Mouse (Mus musculus): ENCODE results near the gene Nfkb2. TPM values are rescaled to one million over a fixed set of nuclear protein-coding genes. Genes with fewer than 3 reads are reported as not detected.

Nfkb2 gene
- total and polyA plus RNA-seq, 3 experiments, result 27.2 to 43.0 TPM; not detected in 1

DNA sequence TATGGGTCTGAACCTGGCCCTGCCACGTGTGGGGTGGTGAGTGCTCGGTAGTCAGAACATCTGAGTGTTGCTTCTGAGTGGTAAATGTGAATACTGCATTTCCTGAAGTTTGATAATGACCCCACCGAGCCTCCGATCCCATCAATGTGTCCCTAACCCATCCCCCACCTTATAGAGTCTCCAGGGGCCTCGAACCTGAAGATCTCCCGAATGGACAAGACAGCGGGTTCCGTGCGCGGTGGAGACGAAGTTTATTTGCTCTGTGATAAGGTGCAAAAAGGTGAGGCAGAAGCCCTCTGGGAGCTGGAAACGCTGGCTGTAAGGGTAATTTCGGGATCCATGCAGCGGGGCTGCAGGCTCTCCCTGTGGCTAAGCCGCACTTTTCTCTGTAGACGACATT, 3.7 kb downstream of the Nfkb2 start:
- Histone ChIP-seq H3K36me3 (ENCODE audit: control insufficient read depth in 1 of 2, insufficient read depth in 2 of 2, low read length in 2 of 2) (peaks cover 0 to 6% of the 10 kb centered on the region in 2 experiments; a peak in 2 of 4 replicates), H3K4me1 (ENCODE audit: control insufficient read depth in 1 of 2, insufficient read depth in 2 of 2, low read length in 2 of 2) (peaks cover 3 to 10% of the 10 kb centered on the region in 2 experiments; a peak in 2 of 4 replicates), H3K4me3 (ENCODE audit: control insufficient read depth in 1 of 2, insufficient read depth in 1 of 2, low read depth in 2 of 2, low read length in 2 of 2) (no peak overlapping the region)

DNA sequence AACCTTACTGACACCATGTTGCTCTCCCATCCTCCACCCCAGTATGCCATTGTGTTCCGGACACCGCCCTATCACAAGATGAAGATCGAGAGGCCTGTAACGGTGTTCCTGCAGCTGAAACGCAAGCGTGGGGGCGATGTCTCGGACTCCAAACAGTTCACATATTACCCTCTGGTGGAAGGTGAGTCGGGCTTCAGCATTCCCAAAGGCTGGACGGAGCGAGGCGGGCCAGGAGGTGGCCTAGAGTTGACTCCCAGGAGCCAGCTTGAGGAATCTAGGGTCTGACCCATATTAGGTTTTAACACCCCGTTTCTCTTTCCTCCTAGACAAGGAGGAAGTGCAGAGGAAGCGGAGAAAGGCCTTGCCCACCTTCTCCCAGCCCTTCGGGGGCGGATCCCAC, 4.2 kb downstream of the Nfkb2 start:
- H3K27me3 ChIP-seq (ENCODE audit: control insufficient read depth in 1 of 2, insufficient read depth in 2 of 2, low read length in 2 of 2), result no peaks in the 10 kb centered on the region
- H3K27ac ChIP-seq (ENCODE audit: control insufficient read depth, low read depth, low read length), result no peak overlapping the region
- DNase-seq (ENCODE audit: low read depth, low spot score), result no peak
- no peak for TF ChIP-seq ELF1 (IDR thresholded peaks at IDR 0.05; ENCODE audit: low read depth, low read length)
- no peak for TF ChIP-seq JUND (IDR thresholded peaks at IDR 0.05; ENCODE audit: low read depth, low read length)
- no peak for TF ChIP-seq MAX (IDR thresholded peaks at IDR 0.05; ENCODE audit: low read length)
- no peak for TF ChIP-seq MYB (IDR thresholded peaks at IDR 0.05; ENCODE audit: low read depth, low read length)
- no peak for TF ChIP-seq MYC (IDR thresholded peaks at IDR 0.05; ENCODE audit: low read depth, low read length)
- TF ChIP-seq E2F4 (IDR thresholded peaks at IDR 0.05; ENCODE audit: borderline replicate concordance, low read depth, low read length), result no peak
- TF ChIP-seq NRF1 (IDR thresholded peaks at IDR 0.05; ENCODE audit: insufficient read depth, low read depth, low read length, poor library complexity, severe bottlenecking), result no peak
- no peak for TF ChIP-seq MXI1 (IDR thresholded peaks at IDR 0.05; ENCODE audit: low read depth, low read length)
- no peak for TF ChIP-seq EP300 (IDR thresholded peaks at IDR 0.05; ENCODE audit: low read depth in 1 of 2, low read length in 2 of 2)
- TF ChIP-seq ZNF384 (IDR thresholded peaks at IDR 0.05; ENCODE audit: low read depth, low read length), result no peak
- TF ChIP-seq TBP (IDR thresholded peaks at IDR 0.05; ENCODE audit: low read depth, low read length), result no peak
- TF ChIP-seq CHD2 (IDR thresholded peaks at IDR 0.05; ENCODE audit: low read length), result no peak
- no peak for TF ChIP-seq SMC3 (IDR thresholded peaks at IDR 0.05; ENCODE audit: low read depth, low read length)
- no peak for TF ChIP-seq POLR2AphosphoS5 (IDR thresholded peaks at IDR 0.05; ENCODE audit: borderline replicate concordance, low read depth, low read length)
- no peak for TF ChIP-seq ZMIZ1 (IDR thresholded peaks at IDR 0.05; ENCODE audit: low read depth, low read length)
- no peak for TF ChIP-seq KAT2A (conservative IDR thresholded peaks at IDR 0.05; ENCODE audit: low read depth, low read length)
- H3K36me3 ChIP-seq (ENCODE audit: control insufficient read depth in 1 of 2, insufficient read depth in 2 of 2, low read length in 2 of 2), result peaks cover 0 to 6% of the 10 kb centered on the region in 2 experiments; a peak in 2 of 4 replicates
- no peak overlapping the region for H3K9ac ChIP-seq (ENCODE audit: control insufficient read depth, low read depth, low read length, poor library complexity, severe bottlenecking)
- peaks cover 3% of the 10 kb centered on the region; the same call in 1 of the 2 replicates for H3K79me2 ChIP-seq (ENCODE audit: control insufficient read depth, insufficient read depth, low read length, poor library complexity)
- no peak overlapping the region for H3K4me3 ChIP-seq (ENCODE audit: control insufficient read depth in 1 of 2, insufficient read depth in 1 of 2, low read depth in 2 of 2, low read length in 2 of 2)
- peaks cover 3 to 9% of the 10 kb centered on the region in 2 experiments; a peak in 2 of 4 replicates for H3K4me1 ChIP-seq (ENCODE audit: control insufficient read depth in 1 of 2, insufficient read depth in 2 of 2, low read length in 2 of 2)
- no peaks in the 10 kb centered on the region for H3K9me3 ChIP-seq (replicated peaks; ENCODE audit: insufficient read depth, low read length)

More for the DNA sequence above, 3.7 kb downstream of the Nfkb2 start:
- Histone ChIP-seq H3K9ac (ENCODE audit: control insufficient read depth, low read depth, low read length, poor library complexity, severe bottlenecking) (no peak overlapping the region), H3K9me3 (replicated peaks; ENCODE audit: insufficient read depth, low read length) (no peaks in the 10 kb centered on the region), H3K27me3 (ENCODE audit: control insufficient read depth in 1 of 2, insufficient read depth in 2 of 2, low read length in 2 of 2) (no peaks in the 10 kb centered on the region), H3K27ac (ENCODE audit: control insufficient read depth, low read depth, low read length) (no peak overlapping the region), H3K79me2 (ENCODE audit: control insufficient read depth, insufficient read depth, low read length, poor library complexity) (peaks cover 3% of the 10 kb centered on the region; the same call in 1 of the 2 replicates)
- TF ChIP-seq POLR2A (IDR thresholded peaks at IDR 0.05; ENCODE audit: control insufficient read depth in 1 of 2, insufficient read depth in 1 of 2, low read depth in 1 of 2, low read length in 2 of 2, poor library complexity in 1 of 2), result no peak
- TF ChIP-seq MYC (IDR thresholded peaks at IDR 0.05; ENCODE audit: low read depth, low read length), result no peak
- no peak for TF ChIP-seq POLR2AphosphoS5 (IDR thresholded peaks at IDR 0.05; ENCODE audit: borderline replicate concordance, low read depth, low read length)
- no peak for TF ChIP-seq ZC3H11A (IDR thresholded peaks at IDR 0.05; ENCODE audit: low read depth, low read length)
- no peak for TF ChIP-seq ETS1 (IDR thresholded peaks at IDR 0.05; ENCODE audit: low read depth, low read length)
- no peak for TF ChIP-seq GATA1 (IDR thresholded peaks at IDR 0.05; ENCODE audit: low read depth, low read length)
- no peak for TF ChIP-seq ELF1 (IDR thresholded peaks at IDR 0.05; ENCODE audit: low read depth, low read length)
- no peak for TF ChIP-seq JUND (IDR thresholded peaks at IDR 0.05; ENCODE audit: low read depth, low read length)
- no peak for DNase-seq (ENCODE audit: low read depth, low spot score)

Measured in MEL (cell line).